Mouse (Mus musculus): ENCODE measurements around the gene P4ha3. TPM values are rescaled to one million over a fixed set of nuclear protein-coding genes. Genes with fewer than 3 reads are reported as not detected.

The P4ha3 gene
- not detected for polyA plus RNA-seq (2017; shearing (Covaris generic))

GRCm38 (mm10) chr7:100285383-100285782, at the start of gene P4ha3:
Gene P4ha3, plus strand, starts transcription at chr7:100285520.

Other genes with a start within 250 kb of the P4ha3 start
- gene Pold3, start 164.0 kb upstream of the P4ha3 start, polyA plus RNA-seq (2017; shearing (Covaris generic)) = 28.1 TPM
- gene Lipt2, start 126.2 kb upstream of the P4ha3 start, polyA plus RNA-seq (2017; shearing (Covaris generic)) = 2.2 TPM
- not detected for gene Kcne3, start 109.0 kb upstream of the P4ha3 start, polyA plus RNA-seq (2017; shearing (Covaris generic))
- gene Pgm2l1, start 58.1 kb upstream of the P4ha3 start, polyA plus RNA-seq (2017; shearing (Covaris generic)) = 13.7 TPM
- gene C2cd3, start 86.7 kb downstream of the P4ha3 start, polyA plus RNA-seq (2017; shearing (Covaris generic)) = 47.6 TPM
- 37.8 TPM for gene Ppme1, start 86.8 kb downstream of the P4ha3 start, polyA plus RNA-seq (2017; shearing (Covaris generic))
- not detected for gene Ucp3, start 187.5 kb downstream of the P4ha3 start, polyA plus RNA-seq (2017; shearing (Covaris generic))
- 678 TPM for gene Ucp2, start 207.8 kb downstream of the P4ha3 start, polyA plus RNA-seq (2017; shearing (Covaris generic))
- gene Dnajb13, start 229.4 kb downstream of the P4ha3 start, polyA plus RNA-seq (2017; shearing (Covaris generic)) = 2.4 TPM

All from naive thymus-derived CD4-positive, alpha-beta T cell, adult 5 months (primary cell).